Mouse (Mus musculus) adrenal gland, adult 2 months (tissue): Measurements from ENCODE around the gene Clybl. TPM values are rescaled to one million over a fixed set of nuclear protein-coding genes. Genes with fewer than 3 reads are reported as not detected.

Source experiments
- DNase-seq: peaks from one replicate; pipeline ENCODE4 v3.0.0; 2021
- polyA plus RNA-seq: library from polyadenylated mRNA; depleted of rRNA; stranded (reverse); fragments of >200 nt; gene quantifications from 2 replicates; pipeline ENCODE4 v1.2.3, GENCODE M21; 2012
- total RNA-seq, 2 experiments: library from RNA; stranded (reverse); gene quantifications; 2 replicates each; pipeline ENCODE4 v1.2.3; 2021

The Clybl gene
- total and polyA plus RNA-seq, 3 experiments = 4.4 to 104 (median 96.5) TPM

- no peak for DNase-seq
Measured at GRCm38 (mm10) chr14:122305132-122305531, 123.6 kb downstream of the Clybl start.

GRCm38 (mm10) chr14:122312415-122312814 lies 130.9 kb downstream of the Clybl start:
- no peak for DNase-seq

- no peak for DNase-seq
Measured at GRCm38 (mm10) chr14:122313328-122313727, 131.8 kb downstream of the Clybl start.

GRCm38 (mm10) chr14:122315743-122316142 lies 134.2 kb downstream of the Clybl start:
- DNase-seq = no peak

- no peak for DNase-seq
Measured at GRCm38 (mm10) chr14:122322136-122322535, 140.6 kb downstream of the Clybl start.

- DNase-seq = no peak
Measured at GRCm38 (mm10) chr14:122323838-122324458, 142.4 kb downstream of the Clybl start.

- no peak for DNase-seq
Measured at GRCm38 (mm10) chr14:122330136-122330535, 148.6 kb downstream of the Clybl start.

GRCm38 (mm10) chr14:122330716-122331115 lies 149.2 kb downstream of the Clybl start:
- DNase-seq = no peak

GRCm38 (mm10) chr14:122331635-122332460 lies 150.3 kb downstream of the Clybl start:
- no peak for DNase-seq

- no peak for DNase-seq
Measured at GRCm38 (mm10) chr14:122336957-122337356, 155.5 kb downstream of the Clybl start.

- no peak for DNase-seq
Measured at GRCm38 (mm10) chr14:122338784-122339183, 157.3 kb downstream of the Clybl start.

GRCm38 (mm10) chr14:122340141-122340540 lies 158.6 kb downstream of the Clybl start:
- DNase-seq = no peak

GRCm38 (mm10) chr14:122341591-122342360 lies 160.3 kb downstream of the Clybl start:
- no peak for DNase-seq

- DNase-seq = no peak
Measured at GRCm38 (mm10) chr14:122344272-122345224, 163.0 kb downstream of the Clybl start.

- no peak for DNase-seq
Measured at GRCm38 (mm10) chr14:122348069-122348468, 166.6 kb downstream of the Clybl start.

- DNase-seq = no peak
Measured at GRCm38 (mm10) chr14:122349326-122349725, 167.8 kb downstream of the Clybl start.

- DNase-seq = no peak
Measured at GRCm38 (mm10) chr14:122349761-122350160, 168.3 kb downstream of the Clybl start.

GRCm38 (mm10) chr14:122350766-122351165 lies 169.3 kb downstream of the Clybl start:
- DNase-seq = peak; percentile 82

- no peak for DNase-seq
Measured at GRCm38 (mm10) chr14:122357316-122357715, 175.8 kb downstream of the Clybl start.

GRCm38 (mm10) chr14:122358592-122358991 lies 177.1 kb downstream of the Clybl start:
- no peak for DNase-seq

GRCm38 (mm10) chr14:122359136-122359905 lies 177.8 kb downstream of the Clybl start:
- DNase-seq = no peak
